Mouse (Mus musculus): ENCODE data around the gene Tbc1d13. TPM values are rescaled to one million over a fixed set of nuclear protein-coding genes. Genes with fewer than 3 reads are reported as not detected.

The Tbc1d13 gene
- polyA plus RNA-seq (2014; fragmentation: Nextera tagmentation; extraction: Ambion mirVana): 8.2 and 9.1 TPM in 2 replicates

- Histone ChIP-seq H3K4me1 (ENCODE audit: control insufficient read depth, insufficient read depth, low read length) (peaks cover 13% of the 10 kb centered on the region), H3K27ac (ENCODE audit: low read depth, low read length) (peak within 1 kb of the TSS; percentile 82), H3K9ac (ENCODE audit: low read depth, low read length) (peak within 1 kb of the TSS; percentile 89), H3K27me3 (ENCODE audit: control insufficient read depth, insufficient read depth, low read length) (no peaks in the 10 kb centered on the region), H3K36me3 (ENCODE audit: control insufficient read depth, insufficient read depth, low read length) (peaks cover 10% of the 10 kb centered on the region; the same call in 1 of the 2 replicates), H3K4me3 (ENCODE audit: low read depth, low read length) (peak within 1 kb of the TSS; percentile 92), H3K9me3 (replicated peaks; ENCODE audit: control insufficient read depth, low read length) (no peaks in the 10 kb centered on the region), H3K4me2 (peak within 1 kb of the TSS; percentile 96)
- WGBS (ENCODE audit: insufficient replicate concordance): under 1% methylated on average over 46 of the region's 46 CpGs
- peak; percentile 94 for ATAC-seq (replicated peaks; ENCODE audit: insufficient number of reproducible peaks, low FRiP score, low TSS enrichment)
These were observed at the start of gene Tbc1d13 for GRCm38 (mm10) chr2:30133613-30134377. Tbc1d13 (plus strand) TSS chr2:30133746.

DNA sequence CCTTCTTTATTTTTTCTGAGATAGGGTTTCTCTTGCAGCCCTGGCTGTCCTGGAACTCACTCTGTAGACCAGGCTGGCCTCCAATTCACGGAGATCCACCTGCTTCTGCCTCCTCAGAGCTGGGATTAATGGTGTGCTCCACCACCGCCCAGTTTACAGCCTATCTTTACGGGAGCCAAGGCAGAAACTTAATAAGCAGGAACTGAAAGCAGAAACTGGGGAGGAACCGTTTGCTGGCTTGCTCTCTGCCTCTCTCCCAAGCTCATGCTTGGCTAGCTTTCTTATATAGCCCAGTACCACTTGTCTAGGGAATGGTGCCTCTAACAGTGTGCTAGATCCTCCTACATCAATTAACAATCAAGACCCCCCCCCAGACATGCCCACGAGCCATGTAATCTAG lies 49.4 kb upstream of the Tbc1d13 start:
- peaks cover 9% of the 10 kb centered on the region; the same call in 1 of the 2 replicates for H3K4me1 ChIP-seq (ENCODE audit: control insufficient read depth, insufficient read depth, low read length)
- H3K36me3 ChIP-seq (ENCODE audit: control insufficient read depth, insufficient read depth, low read length): 0 out of 2 replicates have a peak, but pooled peaks cover 4% of the 10 kb centered on the region
- 54% methylated on average over 5 of the region's 5 CpGs for WGBS (ENCODE audit: insufficient replicate concordance)
- H3K9ac ChIP-seq (ENCODE audit: low read depth, low read length): no peak overlapping the region
- H3K27ac ChIP-seq (ENCODE audit: low read depth, low read length): no peak overlapping the region
- H3K27me3 ChIP-seq (ENCODE audit: control insufficient read depth, insufficient read depth, low read length): no peaks in the 10 kb centered on the region
- peak overlapping the region; percentile 58 for H3K4me2 ChIP-seq
- H3K9me3 ChIP-seq (replicated peaks; ENCODE audit: control insufficient read depth, low read length): no peaks in the 10 kb centered on the region
- ATAC-seq (replicated peaks; ENCODE audit: insufficient number of reproducible peaks, low FRiP score, low TSS enrichment): no peak
- H3K4me3 ChIP-seq (ENCODE audit: low read depth, low read length): no peak overlapping the region

DNA sequence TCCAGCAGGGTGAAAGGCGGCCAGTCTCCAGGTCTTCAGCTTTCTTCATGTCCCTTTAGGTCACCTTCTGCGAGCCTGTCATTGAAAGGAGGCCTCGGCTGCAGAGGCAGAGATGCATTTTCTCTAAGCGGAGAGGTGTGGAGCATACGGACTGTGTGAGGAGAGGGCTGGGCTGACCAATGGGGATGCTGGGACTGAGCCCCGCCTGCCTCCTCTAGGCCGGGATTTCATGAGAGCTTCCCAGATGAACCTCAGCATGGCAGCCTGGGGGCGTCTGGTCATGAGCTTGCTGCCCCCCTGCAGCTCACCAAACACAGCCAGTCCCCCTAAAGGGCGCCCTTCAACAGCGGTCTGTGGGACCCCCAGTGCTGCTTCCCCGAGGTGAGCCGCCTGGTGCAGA lies 48.9 kb upstream of the Tbc1d13 start:
- H3K36me3 ChIP-seq (ENCODE audit: control insufficient read depth, insufficient read depth, low read length): 0 out of 2 replicates have a peak, but pooled peaks cover 4% of the 10 kb centered on the region
- 0 out of 2 replicates have a peak, but pooled peaks have one; percentile 33 for ATAC-seq (replicated peaks; ENCODE audit: insufficient number of reproducible peaks, low FRiP score, low TSS enrichment)
- 7% methylated on average over 12 of the region's 12 CpGs for WGBS (ENCODE audit: insufficient replicate concordance)
- H3K4me1 ChIP-seq (ENCODE audit: control insufficient read depth, insufficient read depth, low read length): 0 out of 2 replicates have a peak, but pooled peaks cover 4% of the 10 kb centered on the region
- peak overlapping the region; percentile 58 for H3K4me2 ChIP-seq
- H3K27ac ChIP-seq (ENCODE audit: low read depth, low read length): no peak overlapping the region
- peak overlapping the region; percentile 58 for H3K9ac ChIP-seq (ENCODE audit: low read depth, low read length)
- H3K9me3 ChIP-seq (replicated peaks; ENCODE audit: control insufficient read depth, low read length): no peaks in the 10 kb centered on the region
- no peaks in the 10 kb centered on the region for H3K27me3 ChIP-seq (ENCODE audit: control insufficient read depth, insufficient read depth, low read length)
- H3K4me3 ChIP-seq (ENCODE audit: low read depth, low read length): peak overlapping the region; percentile 18; the same call in 1 of the 2 replicates

DNA sequence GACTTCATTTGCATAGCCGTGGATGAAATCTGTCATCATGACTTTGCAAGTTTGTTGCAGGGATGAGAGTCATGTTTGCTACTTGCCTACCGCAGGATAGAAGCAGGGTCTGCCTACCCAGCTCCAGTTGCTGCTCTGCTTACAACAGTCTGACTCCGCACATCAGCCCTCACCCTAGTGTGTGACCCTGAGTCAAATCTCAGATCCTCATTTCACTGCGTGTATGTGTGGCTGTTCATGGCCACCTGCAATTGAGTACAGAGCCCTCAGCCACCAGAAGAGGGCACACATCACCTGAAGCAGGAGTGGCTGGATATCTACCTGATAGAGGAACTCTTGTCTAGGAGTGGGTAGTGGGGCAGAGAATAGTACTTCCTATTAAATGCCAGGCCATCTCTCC lies 46.2 kb upstream of the Tbc1d13 start:
- Histone ChIP-seq H3K27me3 (ENCODE audit: control insufficient read depth, insufficient read depth, low read length) (no peaks in the 10 kb centered on the region), H3K36me3 (ENCODE audit: control insufficient read depth, insufficient read depth, low read length) (peaks cover 10% of the 10 kb centered on the region; the same call in 1 of the 2 replicates), H3K4me1 (ENCODE audit: control insufficient read depth, insufficient read depth, low read length) (peaks cover 5% of the 10 kb centered on the region; the same call in 1 of the 2 replicates), H3K9me3 (replicated peaks; ENCODE audit: control insufficient read depth, low read length) (no peaks in the 10 kb centered on the region), H3K4me2 (no peak overlapping the region), H3K9ac (ENCODE audit: low read depth, low read length) (no peak overlapping the region), H3K27ac (ENCODE audit: low read depth, low read length) (no peak overlapping the region), H3K4me3 (ENCODE audit: low read depth, low read length) (no peak overlapping the region)
- 88% methylated on average over 4 of the region's 4 CpGs for WGBS (ENCODE audit: insufficient replicate concordance)
- no peak for ATAC-seq (replicated peaks; ENCODE audit: insufficient number of reproducible peaks, low FRiP score, low TSS enrichment)

DNA sequence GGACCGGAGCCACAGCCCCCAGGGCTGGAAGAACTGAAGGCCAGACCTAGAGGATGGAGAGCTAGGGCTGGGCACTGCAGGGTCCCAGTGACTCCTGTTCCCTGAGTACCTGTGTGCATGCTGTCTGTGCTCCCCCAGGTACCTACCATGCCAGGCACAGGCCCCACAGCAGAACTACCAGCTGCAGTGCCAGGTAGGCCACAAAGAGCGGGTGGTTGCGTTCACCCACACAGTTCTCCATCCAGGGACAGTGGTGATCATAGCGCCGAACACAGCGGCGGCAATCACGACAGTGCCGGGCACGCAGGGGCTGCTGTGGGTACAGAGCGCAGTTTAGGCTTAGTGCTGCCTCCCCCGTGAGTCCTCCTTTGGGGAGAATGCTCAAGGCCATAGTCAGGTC lies 42.0 kb upstream of the Tbc1d13 start:
- H3K4me3 ChIP-seq (ENCODE audit: low read depth, low read length): no peak overlapping the region
- H3K4me1 ChIP-seq (ENCODE audit: control insufficient read depth, insufficient read depth, low read length): peaks cover 12% of the 10 kb centered on the region; the same call in 1 of the 2 replicates
- H3K27me3 ChIP-seq (ENCODE audit: control insufficient read depth, insufficient read depth, low read length): no peaks in the 10 kb centered on the region
- no peak overlapping the region for H3K27ac ChIP-seq (ENCODE audit: low read depth, low read length)
- H3K9ac ChIP-seq (ENCODE audit: low read depth, low read length): no peak overlapping the region
- peaks cover 10% of the 10 kb centered on the region; the same call in 1 of the 2 replicates for H3K36me3 ChIP-seq (ENCODE audit: control insufficient read depth, insufficient read depth, low read length)
- WGBS (ENCODE audit: insufficient replicate concordance): 92% methylated on average over 12 of the region's 12 CpGs
- H3K4me2 ChIP-seq: no peak overlapping the region
- ATAC-seq (replicated peaks; ENCODE audit: insufficient number of reproducible peaks, low FRiP score, low TSS enrichment): no peak
- no peaks in the 10 kb centered on the region for H3K9me3 ChIP-seq (replicated peaks; ENCODE audit: control insufficient read depth, low read length)

DNA sequence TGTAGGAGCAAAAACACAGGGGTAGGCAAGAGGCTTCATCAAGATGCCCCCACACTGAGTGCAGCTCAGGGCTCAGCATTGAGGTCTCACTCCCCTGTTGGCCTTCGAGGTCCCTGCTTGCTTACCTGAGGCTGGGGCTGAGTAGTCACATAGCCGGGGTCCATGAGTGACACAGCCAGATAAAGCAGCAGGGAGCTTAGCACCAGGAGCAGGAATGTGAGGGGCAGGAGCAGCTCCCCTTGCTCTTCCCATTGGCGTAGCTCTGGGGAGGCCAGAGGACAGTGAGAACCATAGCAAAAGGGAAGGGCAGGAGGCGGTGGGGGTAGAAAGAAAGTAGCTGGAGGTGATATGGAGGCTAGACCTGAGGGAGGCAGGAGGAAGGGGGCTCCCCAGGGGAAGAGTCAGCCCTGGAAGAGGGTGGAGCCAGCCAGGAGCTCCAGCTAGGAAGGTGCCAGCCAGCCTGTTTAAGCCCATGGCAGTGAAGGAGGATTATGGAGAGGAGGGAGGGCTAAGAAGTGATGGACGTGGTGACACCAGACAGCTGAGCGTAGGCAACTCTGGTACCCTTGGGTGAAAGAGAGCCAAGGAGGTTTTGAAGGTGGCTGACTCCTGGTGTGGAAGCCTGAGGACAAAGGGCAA lies 41.1 kb upstream of the Tbc1d13 start:
- H3K4me3 ChIP-seq (ENCODE audit: low read depth, low read length): peak overlapping the region; percentile 62
- peaks cover 12% of the 10 kb centered on the region; the same call in 1 of the 2 replicates for H3K4me1 ChIP-seq (ENCODE audit: control insufficient read depth, insufficient read depth, low read length)
- H3K36me3 ChIP-seq (ENCODE audit: control insufficient read depth, insufficient read depth, low read length): peaks cover 7% of the 10 kb centered on the region; the same call in 1 of the 2 replicates
- H3K27me3 ChIP-seq (ENCODE audit: control insufficient read depth, insufficient read depth, low read length): no peaks in the 10 kb centered on the region
- 25% methylated on average over 6 of the region's 6 CpGs for WGBS (ENCODE audit: insufficient replicate concordance)
- H3K9ac ChIP-seq (ENCODE audit: low read depth, low read length): peak overlapping the region; percentile 80
- no peak overlapping the region for H3K27ac ChIP-seq (ENCODE audit: low read depth, low read length)
- peak overlapping the region; percentile 94 for H3K4me2 ChIP-seq
- ATAC-seq (replicated peaks; ENCODE audit: insufficient number of reproducible peaks, low FRiP score, low TSS enrichment): no peak
- no peaks in the 10 kb centered on the region for H3K9me3 ChIP-seq (replicated peaks; ENCODE audit: control insufficient read depth, low read length)

- peak within 1 kb of the TSS; percentile 75 for H3K27ac ChIP-seq (ENCODE audit: low read depth, low read length)
- H3K4me1 ChIP-seq (ENCODE audit: control insufficient read depth, insufficient read depth, low read length): peaks cover 12% of the 10 kb centered on the region; the same call in 1 of the 2 replicates
- peaks cover 5% of the 10 kb centered on the region for H3K36me3 ChIP-seq (ENCODE audit: control insufficient read depth, insufficient read depth, low read length)
- peak within 1 kb of the TSS; percentile 94 for H3K4me2 ChIP-seq
- peak; percentile 96 for ATAC-seq (replicated peaks; ENCODE audit: insufficient number of reproducible peaks, low FRiP score, low TSS enrichment)
- H3K9ac ChIP-seq (ENCODE audit: low read depth, low read length): peak within 1 kb of the TSS; percentile 80
- WGBS (ENCODE audit: insufficient replicate concordance): under 1% methylated on average over 49 of the region's 51 CpGs
- H3K4me3 ChIP-seq (ENCODE audit: low read depth, low read length): peak within 1 kb of the TSS; percentile 62
- H3K27me3 ChIP-seq (ENCODE audit: control insufficient read depth, insufficient read depth, low read length): no peaks in the 10 kb centered on the region
- H3K9me3 ChIP-seq (replicated peaks; ENCODE audit: control insufficient read depth, low read length): no peaks in the 10 kb centered on the region
These were observed 39.9 kb upstream of the Tbc1d13 start, which contains the start of gene Zdhhc12 for GRCm38 (mm10) chr2:30093471-30094207. Zdhhc12 (minus strand) TSS chr2:30093648.

- H3K27me3 ChIP-seq (ENCODE audit: control insufficient read depth, insufficient read depth, low read length): no peaks in the 10 kb centered on the region
- peak; percentile 1; the same call in 1 of the 2 replicates for ATAC-seq (replicated peaks; ENCODE audit: insufficient number of reproducible peaks, low FRiP score, low TSS enrichment)
- H3K36me3 ChIP-seq (ENCODE audit: control insufficient read depth, insufficient read depth, low read length): peaks cover 5% of the 10 kb centered on the region
- H3K4me3 ChIP-seq (ENCODE audit: low read depth, low read length): peak overlapping the region; percentile 62
- peaks cover 12% of the 10 kb centered on the region; the same call in 1 of the 2 replicates for H3K4me1 ChIP-seq (ENCODE audit: control insufficient read depth, insufficient read depth, low read length)
- peak overlapping the region; percentile 94 for H3K4me2 ChIP-seq
- H3K27ac ChIP-seq (ENCODE audit: low read depth, low read length): peak overlapping the region; percentile 75
- H3K9me3 ChIP-seq (replicated peaks; ENCODE audit: control insufficient read depth, low read length): no peaks in the 10 kb centered on the region
- H3K9ac ChIP-seq (ENCODE audit: low read depth, low read length): peak overlapping the region; percentile 80
- 4% methylated on average over 13 of the region's 13 CpGs for WGBS (ENCODE audit: insufficient replicate concordance)
These were observed 39.3 kb upstream of the Tbc1d13 start for GRCm38 (mm10) chr2:30094208-30094588.
